Mouse (Mus musculus): ENCODE measurements around the gene Gm17267.
"Not testable (repeated sequence)": the region's sequence is repeated elsewhere in the genome, so short reads cannot be mapped to it uniquely, and the experiment has no call there.

The Gm17267 gene

GRCm38 (mm10) chrX:126017257-126017656 is at the start of gene Gm17267:
Gene Gm17267 (plus strand): TSS chrX:126017557.
- DNase-seq: not testable (repeated sequence)

Measured in thymus, postnatal 36 days (tissue).